Mouse (Mus musculus): Measurements from ENCODE around the gene Eif4e. TPM values are rescaled to one million over a fixed set of nuclear protein-coding genes. Genes with fewer than 3 reads are reported as not detected.

Gene Eif4e
- polyA plus RNA-seq, 1 experiment, result 280 TPM

- Histone ChIP-seq H3K4me3 (ENCODE audit: insufficient read depth, low read length) (no peak overlapping the region), H3K4me1 (ENCODE audit: control insufficient read depth, insufficient read depth, low read length) (peaks cover 15% of the 10 kb centered on the region), H3K27ac (ENCODE audit: insufficient read depth, low read length) (no peak overlapping the region; the same call in 1 of the 2 replicates)
- TF ChIP-seq CTCF (IDR thresholded peaks at IDR 0.05; ENCODE audit: borderline replicate concordance, insufficient read depth, low read length) (no peak), POLR2A (IDR thresholded peaks at IDR 0.05; ENCODE audit: low read depth, low read length) (no peak)
Observed at GRCm38 (mm10) chr3:138515656-138516370, 10.2 kb upstream of the Eif4e start.

GRCm38 (mm10) chr3:138517881-138518280 lies 8.1 kb upstream of the Eif4e start:
- peaks cover 17% of the 10 kb centered on the region for H3K4me1 ChIP-seq (ENCODE audit: control insufficient read depth, insufficient read depth, low read length)
- no peak overlapping the region for H3K27ac ChIP-seq (ENCODE audit: insufficient read depth, low read length)
- no peak overlapping the region for H3K4me3 ChIP-seq (ENCODE audit: insufficient read depth, low read length)
- TF ChIP-seq POLR2A (IDR thresholded peaks at IDR 0.05; ENCODE audit: low read depth, low read length), result no peak
- no peak for TF ChIP-seq CTCF (IDR thresholded peaks at IDR 0.05; ENCODE audit: borderline replicate concordance, insufficient read depth, low read length)

- peaks cover 14% of the 10 kb centered on the region for H3K4me1 ChIP-seq (ENCODE audit: control insufficient read depth, insufficient read depth, low read length)
- TF ChIP-seq POLR2A (IDR thresholded peaks at IDR 0.05; ENCODE audit: low read depth, low read length), result no peak
- TF ChIP-seq CTCF (IDR thresholded peaks at IDR 0.05; ENCODE audit: borderline replicate concordance, insufficient read depth, low read length), result no peak
Observed at GRCm38 (mm10) chr3:138519218-138519617, 6.8 kb upstream of the Eif4e start.

GRCm38 (mm10) chr3:138523956-138524355 lies 2.0 kb upstream of the Eif4e start:
- no peak overlapping the region for H3K4me3 ChIP-seq (ENCODE audit: insufficient read depth, low read length)

More at GRCm38 (mm10) chr3:138519218-138519617, 6.8 kb upstream of the Eif4e start:
- no peak overlapping the region for H3K4me3 ChIP-seq (ENCODE audit: insufficient read depth, low read length)
- no peak overlapping the region for H3K27ac ChIP-seq (ENCODE audit: insufficient read depth, low read length)

GRCm38 (mm10) chr3:138525494-138525893 lies 485 bp upstream of the Eif4e start:
- TF ChIP-seq CTCF (IDR thresholded peaks at IDR 0.05; ENCODE audit: borderline replicate concordance, insufficient read depth, low read length), result no peak
- no peak for TF ChIP-seq POLR2A (IDR thresholded peaks at IDR 0.05; ENCODE audit: low read depth, low read length)
- peaks cover 2% of the 10 kb centered on the region; the same call in 1 of the 2 replicates for H3K4me1 ChIP-seq (ENCODE audit: control insufficient read depth, insufficient read depth, low read length)
- H3K4me3 ChIP-seq (ENCODE audit: insufficient read depth, low read length), result no peak overlapping the region
- peak overlapping the region; percentile 96 for H3K27ac ChIP-seq (ENCODE audit: insufficient read depth, low read length)

More at GRCm38 (mm10) chr3:138523956-138524355, 2.0 kb upstream of the Eif4e start:
- Histone ChIP-seq H3K27ac (ENCODE audit: insufficient read depth, low read length) (no peak overlapping the region), H3K4me1 (ENCODE audit: control insufficient read depth, insufficient read depth, low read length) (peaks cover 4% of the 10 kb centered on the region)
- TF ChIP-seq CTCF (IDR thresholded peaks at IDR 0.05; ENCODE audit: borderline replicate concordance, insufficient read depth, low read length) (no peak), POLR2A (IDR thresholded peaks at IDR 0.05; ENCODE audit: low read depth, low read length) (no peak)

- Histone ChIP-seq H3K27ac (ENCODE audit: insufficient read depth, low read length) (peak overlapping the region; percentile 96), H3K4me1 (ENCODE audit: control insufficient read depth, insufficient read depth, low read length) (peaks cover 5% of the 10 kb centered on the region), H3K4me3 (ENCODE audit: insufficient read depth, low read length) (peak overlapping the region; percentile 95)
- TF ChIP-seq CTCF (IDR thresholded peaks at IDR 0.05; ENCODE audit: borderline replicate concordance, insufficient read depth, low read length) (no peak), POLR2A (IDR thresholded peaks at IDR 0.05; ENCODE audit: low read depth, low read length) (peak; percentile 94)
Observed at GRCm38 (mm10) chr3:138526916-138527666, 1.1 kb downstream of the Eif4e start.

GRCm38 (mm10) chr3:138527667-138528231 lies 1.8 kb downstream of the Eif4e start:
- Histone ChIP-seq H3K4me1 (ENCODE audit: control insufficient read depth, insufficient read depth, low read length) (peaks cover 5% of the 10 kb centered on the region), H3K4me3 (ENCODE audit: insufficient read depth, low read length) (peak overlapping the region; percentile 95), H3K27ac (ENCODE audit: insufficient read depth, low read length) (peak overlapping the region; percentile 65; the same call in 1 of the 2 replicates)
- TF ChIP-seq POLR2A (IDR thresholded peaks at IDR 0.05; ENCODE audit: low read depth, low read length), result 0 out of 2 replicates have a peak, but pooled peaks have one; percentile 29
- TF ChIP-seq CTCF (IDR thresholded peaks at IDR 0.05; ENCODE audit: borderline replicate concordance, insufficient read depth, low read length), result no peak

- peaks cover 5% of the 10 kb centered on the region for H3K4me1 ChIP-seq (ENCODE audit: control insufficient read depth, insufficient read depth, low read length)
- no peak overlapping the region for H3K27ac ChIP-seq (ENCODE audit: insufficient read depth, low read length)
- peak overlapping the region; percentile 95 for H3K4me3 ChIP-seq (ENCODE audit: insufficient read depth, low read length)
- TF ChIP-seq CTCF (IDR thresholded peaks at IDR 0.05; ENCODE audit: borderline replicate concordance, insufficient read depth, low read length) (no peak), POLR2A (IDR thresholded peaks at IDR 0.05; ENCODE audit: low read depth, low read length) (no peak)
Observed at GRCm38 (mm10) chr3:138528265-138528664, 2.3 kb downstream of the Eif4e start.

GRCm38 (mm10) chr3:138530578-138531478 lies 4.8 kb downstream of the Eif4e start:
- Histone ChIP-seq H3K4me3 (ENCODE audit: insufficient read depth, low read length) (no peak overlapping the region), H3K4me1 (ENCODE audit: control insufficient read depth, insufficient read depth, low read length) (peaks cover 5% of the 10 kb centered on the region), H3K27ac (ENCODE audit: insufficient read depth, low read length) (no peak overlapping the region)
- TF ChIP-seq CTCF (IDR thresholded peaks at IDR 0.05; ENCODE audit: borderline replicate concordance, insufficient read depth, low read length), result no peak
- TF ChIP-seq POLR2A (IDR thresholded peaks at IDR 0.05; ENCODE audit: low read depth, low read length), result no peak
